Mouse (Mus musculus) layer of hippocampus, adult 9-11 months (tissue): ENCODE measurements around the gene Serinc1.

Experiments used
- DNase-seq: peaks from one replicate; pipeline ENCODE4 v3.0.0; 2022

The Serinc1 gene

GRCm38 (mm10) chr10:57484741-57485140 is 47.6 kb downstream of the Serinc1 start:
- DNase-seq, result no peak

GRCm38 (mm10) chr10:57481717-57482116 is 50.6 kb downstream of the Serinc1 start:
- DNase-seq, result no peak

- no peak for DNase-seq
Observed at GRCm38 (mm10) chr10:57477121-57477843, 55.0 kb downstream of the Serinc1 start.
